Mouse (Mus musculus) retina, postnatal 1 day (tissue): ENCODE data around the gene Nrxn2.

Source experiments
- DNase-seq: peaks from one replicate; pipeline ENCODE4 v3.0.0-alpha.2; 2012

Gene Nrxn2

DNA sequence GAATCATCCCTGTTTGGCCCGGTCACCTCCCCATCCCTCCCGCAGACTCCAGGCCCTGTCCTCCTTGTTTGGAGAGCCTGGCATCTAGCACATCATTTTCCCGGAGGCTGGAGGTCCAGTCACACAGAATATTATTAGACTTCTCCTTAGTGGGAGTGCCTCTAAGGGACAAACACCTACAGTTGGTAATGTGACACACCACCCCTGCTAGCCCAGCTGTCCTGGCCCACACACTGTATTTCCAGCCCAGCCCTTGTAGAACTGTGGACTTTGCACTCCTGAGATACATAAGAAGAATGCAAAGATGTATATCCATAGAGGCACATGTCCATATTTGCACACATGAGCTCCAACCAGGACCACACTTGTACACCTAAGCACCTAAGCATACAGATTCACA lies 103.1 kb downstream of the Nrxn2 start:
- no peak for DNase-seq

DNA sequence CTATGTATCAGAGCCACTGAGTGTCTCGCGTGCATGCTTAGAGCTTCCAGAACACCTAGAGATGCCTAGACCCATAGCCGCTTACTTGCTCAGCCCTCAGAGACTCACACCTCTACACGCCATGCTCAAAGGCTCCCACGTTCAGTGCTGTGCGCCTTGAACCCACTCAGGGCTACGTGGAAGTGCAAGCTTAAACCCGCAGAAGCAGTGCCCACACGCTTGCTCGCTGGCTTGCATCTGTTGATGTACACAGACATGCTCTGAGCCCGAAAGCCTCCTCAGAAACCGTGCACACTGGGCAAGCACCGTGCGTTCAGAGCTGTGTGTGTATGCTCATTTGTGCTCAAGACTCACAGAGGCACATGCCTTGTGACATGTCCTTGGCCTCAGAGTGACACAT lies 103.8 kb downstream of the Nrxn2 start:
- no peak for DNase-seq

GRCm38 (mm10) chr19:6525023-6525422 lies 106.5 kb downstream of the Nrxn2 start:
- no peak for DNase-seq

DNA sequence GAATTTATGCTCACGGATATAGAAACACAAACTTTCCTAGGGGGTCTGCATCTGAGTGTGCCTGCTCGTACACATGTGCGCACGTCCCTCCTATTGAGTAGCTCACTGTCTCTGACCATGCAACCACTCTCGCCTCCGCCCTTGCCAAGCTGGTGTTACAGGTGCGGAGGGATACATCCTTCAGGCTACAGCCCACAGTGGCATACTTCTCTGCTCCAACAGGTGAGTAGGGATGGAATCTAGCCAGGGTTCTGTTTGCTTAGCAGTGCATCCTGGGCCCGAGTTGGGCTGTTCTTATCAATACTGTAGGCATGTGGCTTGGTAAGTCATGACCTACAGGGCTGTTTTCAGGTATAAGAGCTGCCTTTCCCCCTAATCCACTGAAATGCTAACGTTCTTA lies 107.5 kb downstream of the Nrxn2 start:
- DNase-seq: no peak

- no peak for DNase-seq
These were observed 108.9 kb downstream of the Nrxn2 start for GRCm38 (mm10) chr19:6527439-6527838.

DNA sequence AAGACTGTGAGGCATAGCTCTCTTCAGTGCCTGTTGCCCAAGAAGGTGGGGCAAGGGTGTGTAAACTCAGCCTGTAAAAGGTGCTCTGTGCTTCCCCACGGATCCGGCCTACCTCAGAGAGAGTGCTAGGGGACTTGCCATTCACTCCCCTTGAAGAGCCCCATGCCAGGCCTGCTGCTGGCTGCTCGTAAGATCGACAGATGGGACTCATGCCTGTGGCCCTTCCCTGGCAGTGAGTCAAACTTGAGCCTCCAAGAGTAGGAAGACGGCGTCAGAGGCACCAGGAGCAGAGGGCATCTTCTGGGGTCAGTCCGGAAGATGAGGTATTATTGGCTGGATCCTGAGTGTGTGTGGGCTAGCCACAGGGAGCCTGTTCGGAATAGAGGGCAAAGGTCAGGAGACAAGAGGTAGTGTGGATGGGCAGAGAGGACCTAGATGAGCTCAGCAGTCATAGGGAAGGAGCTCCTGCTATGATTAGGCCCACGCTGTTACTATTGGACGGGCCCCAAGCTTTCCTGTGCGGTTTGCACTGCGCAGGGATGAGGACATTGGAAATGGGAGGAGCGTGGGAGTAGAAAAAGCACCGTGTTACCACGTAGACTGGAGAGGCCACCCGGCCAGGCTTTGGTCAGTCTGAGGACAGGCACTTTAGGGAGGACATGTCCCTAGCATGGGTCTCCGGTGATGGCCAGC lies 109.5 kb downstream of the Nrxn2 start:
- DNase-seq: no peak

DNA sequence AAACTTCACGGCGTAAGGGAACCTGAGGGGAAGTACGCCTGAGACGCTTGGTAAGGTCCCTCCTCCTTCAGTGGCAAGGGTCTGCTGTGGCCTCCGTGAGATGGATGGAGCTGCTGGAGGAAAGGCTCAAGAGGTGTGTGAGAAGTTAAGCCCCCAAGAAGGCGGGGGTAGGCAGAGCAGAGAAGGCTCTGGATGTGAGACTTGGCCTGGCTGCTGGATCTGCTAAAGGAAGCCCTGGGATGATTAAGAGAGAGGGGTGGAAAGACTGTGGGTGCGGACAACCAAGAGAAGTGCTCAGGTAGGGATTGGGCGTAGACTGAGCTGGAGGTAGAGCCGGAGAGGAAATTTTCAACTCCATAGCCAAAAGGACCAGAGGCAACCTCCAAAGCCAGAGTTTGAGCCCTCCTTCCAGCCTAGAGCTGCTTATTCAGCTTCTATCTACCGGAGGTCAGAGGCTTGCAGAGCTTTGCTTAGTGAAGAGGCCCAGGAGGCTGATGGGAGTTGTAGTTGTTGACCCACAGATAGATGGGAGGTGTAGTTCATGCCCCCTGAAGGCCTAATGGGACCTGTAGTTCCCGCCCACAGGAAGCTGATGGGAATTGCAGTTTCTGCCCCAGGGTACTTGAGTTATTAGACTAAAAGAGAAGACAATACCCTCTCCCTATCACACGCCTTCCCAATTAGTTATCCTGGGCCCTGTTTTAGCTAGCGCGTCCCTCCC lies 110.9 kb downstream of the Nrxn2 start:
- peak; percentile 90 for DNase-seq

- no peak for DNase-seq
These were observed 111.8 kb downstream of the Nrxn2 start for GRCm38 (mm10) chr19:6530359-6530758.

- DNase-seq: peak; percentile 48
These were observed 112.6 kb downstream of the Nrxn2 start for GRCm38 (mm10) chr19:6531011-6531631.

DNA sequence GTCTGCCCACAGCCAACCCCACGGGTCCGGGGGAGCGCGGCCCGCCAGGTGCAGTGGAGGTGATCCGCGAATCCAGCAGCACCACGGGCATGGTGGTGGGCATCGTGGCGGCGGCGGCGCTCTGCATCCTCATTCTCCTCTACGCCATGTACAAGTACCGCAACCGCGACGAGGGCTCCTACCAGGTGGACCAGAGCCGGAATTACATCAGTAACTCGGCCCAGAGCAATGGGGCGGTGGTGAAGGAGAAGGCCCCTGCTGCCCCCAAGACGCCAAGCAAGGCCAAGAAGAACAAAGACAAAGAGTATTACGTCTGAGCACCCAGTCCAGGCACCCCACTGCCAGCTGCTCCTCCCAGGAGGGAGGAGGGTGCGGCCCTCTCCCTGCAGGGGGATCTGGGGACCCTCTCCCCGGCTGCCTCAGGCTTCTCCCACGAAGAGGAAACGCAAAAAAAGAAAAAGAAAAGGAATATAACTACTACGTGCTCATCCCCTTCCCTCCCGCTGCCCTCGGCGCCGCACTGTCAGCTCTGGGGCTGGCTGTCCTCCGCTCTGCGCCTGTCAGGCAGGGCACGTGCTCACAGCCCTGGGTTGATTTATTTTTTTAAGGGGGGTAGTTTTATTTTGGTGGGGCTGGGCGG lies 113.4 kb downstream of the Nrxn2 start:
- peak; percentile 51 for DNase-seq

GRCm38 (mm10) chr19:6532656-6533055 lies 114.1 kb downstream of the Nrxn2 start:
- DNase-seq: peak; percentile 52

GRCm38 (mm10) chr19:6533290-6534117 lies 115.0 kb downstream of the Nrxn2 start:
- peak; percentile 52 for DNase-seq

GRCm38 (mm10) chr19:6534118-6534415 lies 115.5 kb downstream of the Nrxn2 start:
- DNase-seq: no peak

DNA sequence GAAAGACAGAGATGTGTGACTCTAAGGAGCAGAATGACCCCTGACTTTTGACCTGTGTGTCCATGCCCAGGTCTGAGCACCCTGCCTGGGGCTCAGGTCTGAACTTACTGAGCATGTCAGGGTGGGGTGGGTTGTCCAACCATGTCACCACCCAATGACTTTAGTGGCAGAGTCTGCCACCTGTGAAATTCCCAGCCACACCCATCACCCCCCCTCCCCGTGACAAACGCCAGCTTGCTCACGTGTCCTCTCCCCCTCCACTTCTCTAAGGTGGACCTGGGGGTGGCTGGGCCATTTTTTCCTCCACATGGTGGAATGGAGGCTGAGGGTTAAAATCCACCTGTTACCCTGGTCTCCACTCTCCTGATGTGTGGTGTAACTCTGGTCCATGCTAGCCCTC lies 117.7 kb downstream of the Nrxn2 start:
- DNase-seq: no peak

GRCm38 (mm10) chr19:6536696-6537095 lies 118.2 kb downstream of the Nrxn2 start:
- DNase-seq: no peak

- no peak for DNase-seq
These were observed 119.0 kb downstream of the Nrxn2 start for GRCm38 (mm10) chr19:6537526-6537925.

- no peak for DNase-seq
These were observed 120.0 kb downstream of the Nrxn2 start for GRCm38 (mm10) chr19:6538546-6538945.

DNA sequence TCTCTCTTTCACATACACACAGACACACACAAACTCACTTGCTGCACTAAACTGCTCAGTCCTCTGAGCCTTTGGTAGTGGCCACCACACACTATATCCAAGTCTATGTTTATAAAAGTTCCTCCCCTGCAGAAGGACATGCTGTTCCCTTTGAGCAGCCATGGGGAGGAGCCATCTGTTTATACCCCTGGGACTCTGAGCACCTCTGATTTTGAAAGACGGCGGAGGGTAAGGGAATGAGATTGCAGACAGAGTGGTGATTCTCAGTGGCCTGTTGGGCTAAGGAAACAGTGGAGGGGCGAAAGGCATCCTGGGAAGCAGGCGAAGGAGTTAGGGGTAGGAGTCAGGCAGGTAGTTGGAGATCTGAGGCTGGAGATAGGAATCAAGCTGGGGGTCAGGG lies 121.1 kb downstream of the Nrxn2 start:
- DNase-seq: no peak

GRCm38 (mm10) chr19:6540191-6540590 lies 121.7 kb downstream of the Nrxn2 start:
- DNase-seq: no peak

DNA sequence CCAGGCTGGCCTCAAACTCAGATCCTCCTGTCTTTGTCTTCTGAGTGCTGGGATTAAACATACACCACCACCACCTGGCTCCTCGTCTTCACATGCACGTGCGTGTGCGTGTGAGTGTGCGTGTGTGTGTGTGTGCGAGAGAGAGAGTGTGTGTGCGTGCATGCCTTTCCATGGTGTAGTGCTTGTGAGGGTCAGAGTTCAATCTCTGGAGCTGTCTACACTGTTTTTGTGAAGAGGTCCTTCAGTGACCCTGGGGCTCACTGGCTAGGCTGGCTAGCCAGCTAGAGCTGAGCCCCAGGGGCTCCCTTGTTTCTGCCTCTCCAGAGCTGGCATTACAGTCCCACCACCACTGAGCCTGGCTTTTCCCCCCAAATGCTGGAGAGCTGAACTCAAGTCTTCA lies 123.0 kb downstream of the Nrxn2 start:
- DNase-seq: no peak

DNA sequence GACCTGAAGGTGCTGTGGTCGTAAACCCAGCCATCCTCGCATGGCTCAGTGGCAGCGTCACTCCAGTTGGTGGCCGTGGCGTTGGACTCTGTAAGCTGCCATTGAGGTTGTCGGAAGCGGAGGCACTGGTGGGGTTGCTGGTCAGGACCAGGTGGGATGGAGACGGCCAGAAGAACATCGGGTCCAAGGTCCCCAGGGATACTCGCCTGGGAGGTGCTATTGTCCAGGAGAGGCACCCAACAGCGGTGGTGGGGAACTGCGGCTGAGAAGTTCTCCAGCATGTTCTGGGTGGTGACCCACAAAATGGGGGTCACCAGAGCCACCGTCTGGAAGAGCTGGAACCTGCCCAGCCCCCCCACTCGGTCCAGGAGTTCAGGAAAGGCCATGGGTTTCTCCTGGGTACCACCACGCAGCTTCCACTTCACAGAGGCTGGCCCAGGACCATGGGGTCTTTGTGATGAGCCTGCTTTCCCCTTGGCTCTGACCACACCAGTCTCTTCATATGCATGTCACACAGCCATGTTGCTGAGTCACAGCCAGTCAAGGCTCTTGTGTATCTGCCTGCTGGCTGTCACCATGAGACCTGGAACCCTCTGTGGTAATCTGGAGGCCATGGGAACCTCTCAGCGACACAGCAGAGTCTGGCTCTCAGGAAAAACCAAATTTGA lies 124.0 kb downstream of the Nrxn2 start, which contains the start of gene Slc22a12:
Slc22a12 (minus strand) TSS at position 666 of the 668 bp plus-strand sequence.
- no peak for DNase-seq

GRCm38 (mm10) chr19:6543035-6543383 lies 124.5 kb downstream of the Nrxn2 start:
- DNase-seq: no peak
